Mouse (Mus musculus) lung, embryonic 14.5 days (tissue): Measurements from ENCODE around the gene Pde2a. TPM values are rescaled to one million over a fixed set of nuclear protein-coding genes. Genes with fewer than 3 reads are reported as not detected.

Source experiments
- ATAC-seq: fragments of 200-750 bp; cut with Nextera tagmentation; 2 replicates; pipeline ENCODE4 v1.8.0; 2017; ENCODE audit warnings: mild to moderate bottlenecking, moderate TSS enrichment, moderate library complexity; ENCODE audit not compliant: insufficient read depth
- DNase-seq: peaks from one replicate; pipeline ENCODE4 v3.0.0-alpha.2; 2015
- H3K27ac ChIP-seq: fragments of 300-500 bp; sonication (generic); 2 replicates; pipeline ENCODE4 v1.5.1; 2014; ENCODE audit warnings: low read depth, mild to moderate bottlenecking, moderate library complexity
- H3K27me3 ChIP-seq: fragments of 300-500 bp; sonication (generic); 2 replicates; pipeline ENCODE4 v1.6.1; 2014; ENCODE audit warnings: low read length, control low read depth; ENCODE audit not compliant: insufficient read depth
- H3K36me3 ChIP-seq: fragments of 300-500 bp; sonication (generic); 2 replicates; pipeline ENCODE4 v1.6.1; 2014; ENCODE audit warnings: control low read depth; ENCODE audit not compliant: insufficient read depth
- H3K4me1 ChIP-seq: fragments of 300-500 bp; sonication (generic); 2 replicates; pipeline ENCODE4 v1.6.1; 2014; ENCODE audit warnings: antibody characterized with exemption, control low read depth; ENCODE audit not compliant: insufficient read depth
- H3K4me2 ChIP-seq: fragments of 300-500 bp; sonication (generic); 2 replicates; pipeline ENCODE4 v1.6.1; 2014; ENCODE audit warnings: mild to moderate bottlenecking
- H3K4me3 ChIP-seq: fragments of 300-500 bp; sonication (generic); 2 replicates; pipeline ENCODE4 v1.5.1; 2014; ENCODE audit warnings: low read depth, low read length
- H3K9ac ChIP-seq: fragments of 300-500 bp; sonication (generic); 2 replicates; pipeline ENCODE4 v1.6.1; 2014
- H3K9me3 ChIP-seq: fragments of 300-500 bp; sonication (generic); 2 replicates; pipeline ENCODE4 v1.6.1; 2016; ENCODE audit warnings: low read depth, low read length, control low read depth
- CTCF ChIP-seq: IDR thresholded peaks from 2 replicates; pipeline ENCODE4 v1.5.1; 2016; ENCODE audit warnings: antibody characterized with exemption, low read depth
- WGBS: fragments of 180-500 bp; shearing (Covaris S2); extraction: QIAGEN DNeasy Blood & Tissue Kit; methylation state at CpG from one replicate; pipeline ENCODE4 v1.1.7; 2014; 5-methylcytosine and 5-hydroxymethylcytosine counted together
- polyA plus RNA-seq: library from polyadenylated mRNA; unstranded; fragments of >200 nt; fragmentation: Nextera tagmentation; extraction: Ambion mirVana; gene quantifications from 2 replicates; pipeline ENCODE4 v1.2.1, GENCODE M21; 2014

Gene Pde2a
- polyA plus RNA-seq, 1 experiment from 2014 or later: 29.3 TPM

- 0 out of 2 replicates have a peak, but pooled peaks cover 5% of the 10 kb centered on the region for H3K27me3 ChIP-seq
- WGBS: 4% methylated on average over 2 of the region's 2 CpGs
- DNase-seq: peak; percentile 53
Measured at GRCm38 (mm10) chr7:101427736-101428135, 6.2 kb downstream of the Pde2a start.

DNA sequence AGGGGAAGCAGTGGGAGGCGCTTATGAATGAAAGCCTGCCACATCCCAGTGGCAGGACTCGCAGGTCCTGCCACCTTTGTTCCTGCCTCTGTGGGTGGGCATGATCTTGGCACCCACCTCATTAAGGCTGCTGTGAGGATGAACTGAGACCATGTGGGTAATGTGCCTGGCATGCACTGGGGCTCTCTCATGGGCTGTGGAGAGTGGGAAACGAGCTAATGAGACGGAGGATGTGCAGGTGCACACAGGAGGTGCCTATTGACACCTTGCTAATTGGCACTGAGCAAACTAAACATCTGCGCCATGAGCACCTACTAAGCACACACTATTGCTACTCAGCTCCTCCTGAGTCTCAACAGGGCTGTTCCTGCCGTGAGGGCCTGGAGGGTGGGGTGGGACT lies 13.5 kb downstream of the Pde2a start:
- no peak overlapping the region for H3K4me3 ChIP-seq
- no peaks in the 10 kb centered on the region for H3K36me3 ChIP-seq
- 52% methylated on average over 6 of the region's 6 CpGs for WGBS
- H3K4me2 ChIP-seq: no peak overlapping the region
- H3K9ac ChIP-seq: no peak overlapping the region
- ATAC-seq: no peak
- no peak for TF ChIP-seq CTCF
- H3K27me3 ChIP-seq: no peaks in the 10 kb centered on the region
- H3K9me3 ChIP-seq: no peaks in the 10 kb centered on the region
- no peak overlapping the region for H3K27ac ChIP-seq
- no peak for DNase-seq
- H3K4me1 ChIP-seq: no peaks in the 10 kb centered on the region

More at GRCm38 (mm10) chr7:101427736-101428135, 6.2 kb downstream of the Pde2a start:
- ATAC-seq: no peak
- Histone ChIP-seq H3K9ac (no peak overlapping the region), H3K4me1 (no peaks in the 10 kb centered on the region), H3K9me3 (no peaks in the 10 kb centered on the region), H3K36me3 (no peaks in the 10 kb centered on the region), H3K4me2 (no peak overlapping the region), H3K4me3 (no peak overlapping the region), H3K27ac (no peak overlapping the region)
- TF ChIP-seq CTCF: peak; percentile 78

DNA sequence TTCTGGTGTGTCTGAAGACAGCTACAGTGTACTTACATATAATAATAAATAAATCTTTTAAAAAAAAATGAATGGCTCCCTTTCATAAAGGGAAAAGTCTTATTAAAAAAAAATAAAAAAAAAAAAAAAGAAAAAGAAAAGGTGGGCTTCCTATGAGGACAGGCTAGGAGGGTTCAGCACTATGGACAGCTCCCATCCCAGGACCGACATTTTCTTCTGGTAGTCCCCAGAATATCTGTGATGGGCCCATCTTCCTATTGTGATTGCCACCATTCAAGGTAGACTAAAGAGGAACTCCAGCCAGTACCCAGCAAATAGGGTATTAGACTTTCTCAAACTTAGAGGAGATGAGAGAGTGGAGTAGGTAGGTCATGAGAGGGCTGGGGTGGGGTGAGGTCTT lies 16.4 kb downstream of the Pde2a start:
- Histone ChIP-seq H3K27me3 (no peaks in the 10 kb centered on the region), H3K4me1 (no peaks in the 10 kb centered on the region), H3K36me3 (no peaks in the 10 kb centered on the region), H3K4me2 (no peak overlapping the region), H3K4me3 (no peak overlapping the region), H3K9ac (no peak overlapping the region), H3K27ac (no peak overlapping the region), H3K9me3 (no peaks in the 10 kb centered on the region)
- ATAC-seq (no peak), DNase-seq (peak; percentile 84)
- 4% methylated on average over 1 of the region's 1 CpGs for WGBS
- TF ChIP-seq CTCF: no peak

DNA sequence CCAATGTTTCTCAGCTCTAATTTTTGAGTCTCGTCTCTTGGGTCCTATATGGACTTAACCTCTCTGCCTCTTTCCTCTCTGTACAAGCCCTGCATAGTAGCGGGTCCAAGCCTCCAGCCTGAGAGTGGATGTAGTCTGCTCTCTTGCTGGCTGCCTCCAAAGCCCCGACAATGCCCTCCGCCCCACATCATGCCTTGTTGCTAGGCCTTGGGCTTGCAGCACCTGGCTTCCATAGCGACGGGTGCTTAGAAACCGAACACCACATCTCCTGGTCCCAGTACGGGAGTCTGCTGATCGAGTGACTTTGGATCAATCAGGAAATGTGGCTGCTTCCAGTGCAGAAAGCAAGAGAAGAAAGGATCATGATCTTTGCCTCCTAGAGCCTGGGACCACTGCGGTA lies 21.6 kb downstream of the Pde2a start:
- H3K9ac ChIP-seq: no peak overlapping the region
- DNase-seq (no peak), ATAC-seq (no peak)
- H3K4me2 ChIP-seq: no peak overlapping the region
- H3K36me3 ChIP-seq: no peaks in the 10 kb centered on the region
- 68% methylated on average over 10 of the region's 10 CpGs for WGBS
- no peak for TF ChIP-seq CTCF
- H3K4me3 ChIP-seq: no peak overlapping the region
- H3K9me3 ChIP-seq: no peaks in the 10 kb centered on the region
- no peaks in the 10 kb centered on the region for H3K4me1 ChIP-seq
- no peak overlapping the region for H3K27ac ChIP-seq
- 0 out of 2 replicates have a peak, but pooled peaks cover 3% of the 10 kb centered on the region for H3K27me3 ChIP-seq

DNA sequence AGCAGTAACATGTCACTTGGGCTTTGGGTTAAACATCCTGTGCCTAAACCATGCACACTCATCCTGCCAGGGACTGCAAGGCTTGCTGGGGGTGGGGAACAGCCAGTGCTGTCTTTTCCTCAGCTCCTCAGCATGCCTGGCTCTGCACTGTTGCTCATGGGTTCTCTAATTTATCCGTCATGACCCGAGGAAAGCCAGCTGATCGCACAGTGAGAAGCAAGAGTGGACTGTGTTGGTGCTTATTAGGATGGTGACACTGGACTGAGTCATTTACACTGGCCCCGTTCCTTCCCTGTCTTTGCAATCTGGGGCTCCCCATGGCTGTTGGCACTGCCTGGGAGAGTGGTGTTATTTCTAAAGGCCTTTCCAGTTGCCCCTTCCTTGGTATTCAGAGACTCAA lies 22.7 kb downstream of the Pde2a start:
- no peak overlapping the region for H3K4me2 ChIP-seq
- TF ChIP-seq CTCF: no peak
- H3K4me1 ChIP-seq: no peaks in the 10 kb centered on the region
- DNase-seq (no peak), ATAC-seq (no peak)
- H3K27me3 ChIP-seq: 0 out of 2 replicates have a peak, but pooled peaks cover 3% of the 10 kb centered on the region
- no peaks in the 10 kb centered on the region for H3K9me3 ChIP-seq
- no peak overlapping the region for H3K9ac ChIP-seq
- WGBS: 78% methylated on average over 4 of the region's 4 CpGs
- H3K4me3 ChIP-seq: no peak overlapping the region
- no peak overlapping the region for H3K27ac ChIP-seq
- no peaks in the 10 kb centered on the region for H3K36me3 ChIP-seq

- 32% methylated on average over 3 of the region's 3 CpGs for WGBS
- no peak for DNase-seq
- Histone ChIP-seq H3K9ac (no peak overlapping the region), H3K4me1 (no peaks in the 10 kb centered on the region), H3K9me3 (no peaks in the 10 kb centered on the region), H3K4me3 (no peak overlapping the region), H3K4me2 (no peak overlapping the region), H3K36me3 (no peaks in the 10 kb centered on the region), H3K27ac (no peak overlapping the region), H3K27me3 (peaks cover 19% of the 10 kb centered on the region; the same call in 1 of the 2 replicates)
- no peak for TF ChIP-seq CTCF
- ATAC-seq: no peak
Measured at GRCm38 (mm10) chr7:101449855-101450254, 28.4 kb downstream of the Pde2a start.

GRCm38 (mm10) chr7:101450422-101451401 lies 29.2 kb downstream of the Pde2a start:
- H3K27me3 ChIP-seq: peaks cover 19% of the 10 kb centered on the region; the same call in 1 of the 2 replicates
- H3K4me3 ChIP-seq: peak overlapping the region; percentile 54
- H3K4me2 ChIP-seq: peak overlapping the region; percentile 99
- H3K27ac ChIP-seq: no peak overlapping the region
- H3K36me3 ChIP-seq: no peaks in the 10 kb centered on the region
- peak; percentile 93 for DNase-seq
- peak overlapping the region; percentile 26 for H3K9ac ChIP-seq
- WGBS: under 1% methylated on average over 66 of the region's 68 CpGs
- peak; percentile 88 for ATAC-seq
- H3K9me3 ChIP-seq: no peaks in the 10 kb centered on the region
- H3K4me1 ChIP-seq: no peaks in the 10 kb centered on the region
- peak; percentile 99 for TF ChIP-seq CTCF
